Mouse (Mus musculus) cortical plate, adult 2 months (tissue): ENCODE data around the gene Lsm14b. TPM values are rescaled to one million over a fixed set of nuclear protein-coding genes. Genes with fewer than 3 reads are reported as not detected.

ENCODE experiments used
- H3K27ac ChIP-seq: fragments of 200-500 bp; 2 replicates; pipeline ENCODE4 v1.5.1; 2012; ENCODE audit warnings: low read length, control low read depth, inconsistent platforms; ENCODE audit not compliant: insufficient read depth
- H3K4me1 ChIP-seq: fragments of 200-500 bp; 2 replicates; pipeline ENCODE4 v1.6.1; 2011; ENCODE audit warnings: low read length; ENCODE audit not compliant: control insufficient read depth, insufficient read depth
- H3K4me3 ChIP-seq: fragments of 200-500 bp; 2 replicates; pipeline ENCODE4 v1.5.1; 2011; ENCODE audit warnings: mild to moderate bottlenecking, low read length, control low read depth; ENCODE audit not compliant: insufficient read depth
- CTCF ChIP-seq: fragments of 200-500 bp; IDR thresholded peaks from 2 replicates; pipeline ENCODE4 v1.5.1; 2011; ENCODE audit warnings: mild to moderate bottlenecking, control low read depth, low read length; ENCODE audit not compliant: insufficient read depth; ENCODE audit errors: extremely low read depth
- POLR2A ChIP-seq: fragments of 200-500 bp; IDR thresholded peaks from 2 replicates; pipeline ENCODE4 v1.6.1; 2011; ENCODE audit warnings: mild to moderate bottlenecking, low read length, control low read depth; ENCODE audit not compliant: insufficient read depth; ENCODE audit errors: extremely low read depth
- polyA plus RNA-seq: library from polyadenylated mRNA; depleted of rRNA; stranded (reverse); fragments of >200 nt; gene quantifications from 2 replicates; pipeline ENCODE4 v1.2.3, GENCODE M21; 2012

Lsm14b gene
- polyA plus RNA-seq, 1 experiment = 78.0 TPM

- Histone ChIP-seq H3K27ac (no peak overlapping the region), H3K4me1 (no peaks in the 10 kb centered on the region; the same call in 1 of the 2 replicates), H3K4me3 (no peak overlapping the region)
- TF ChIP-seq POLR2A = no peak
- TF ChIP-seq CTCF = peak; percentile 77
Measured at GRCm38 (mm10) chr2:180050986-180051385, 26.2 kb downstream of the Lsm14b start.

GRCm38 (mm10) chr2:180051986-180052733 is 27.4 kb downstream of the Lsm14b start:
- no peak overlapping the region for H3K27ac ChIP-seq
- no peaks in the 10 kb centered on the region for H3K4me1 ChIP-seq
- H3K4me3 ChIP-seq = no peak overlapping the region
- TF ChIP-seq CTCF (peak; percentile 39; the same call in 1 of the 2 replicates), POLR2A (no peak)

- no peak overlapping the region for H3K27ac ChIP-seq
- H3K4me1 ChIP-seq = no peaks in the 10 kb centered on the region
- no peak overlapping the region for H3K4me3 ChIP-seq
- no peak for TF ChIP-seq CTCF
- TF ChIP-seq POLR2A = no peak
Measured at GRCm38 (mm10) chr2:180053001-180053400, 28.2 kb downstream of the Lsm14b start.

- Histone ChIP-seq H3K27ac (no peak overlapping the region), H3K4me1 (no peaks in the 10 kb centered on the region), H3K4me3 (no peak overlapping the region)
- TF ChIP-seq POLR2A = no peak
- TF ChIP-seq CTCF = no peak
Measured at GRCm38 (mm10) chr2:180063338-180064131, 38.7 kb downstream of the Lsm14b start.

GRCm38 (mm10) chr2:180069770-180070480 is 45.1 kb downstream of the Lsm14b start:
- no peak overlapping the region for H3K27ac ChIP-seq
- TF ChIP-seq CTCF (no peak), POLR2A (no peak)
- peak overlapping the region; percentile 57 for H3K4me3 ChIP-seq
- peaks cover 3% of the 10 kb centered on the region; the same call in 1 of the 2 replicates for H3K4me1 ChIP-seq

GRCm38 (mm10) chr2:180070481-180071453 is 46.0 kb downstream of the Lsm14b start, which contains the start of gene Mtg2:
TSS of gene Mtg2 (plus strand) at chr2:180070588.
- peak; percentile 64; the same call in 1 of the 2 replicates for TF ChIP-seq POLR2A
- no peak for TF ChIP-seq CTCF
- H3K4me1 ChIP-seq = peaks cover 3% of the 10 kb centered on the region; the same call in 1 of the 2 replicates
- peak within 1 kb of the TSS; percentile 26; the same call in 1 of the 2 replicates for H3K27ac ChIP-seq
- H3K4me3 ChIP-seq = peak within 1 kb of the TSS; percentile 57

- TF ChIP-seq CTCF = no peak
- TF ChIP-seq POLR2A = no peak
- no peak overlapping the region; the same call in 1 of the 2 replicates for H3K4me3 ChIP-seq
- H3K4me1 ChIP-seq = peaks cover 3% of the 10 kb centered on the region; the same call in 1 of the 2 replicates
- no peak overlapping the region for H3K27ac ChIP-seq
Measured at GRCm38 (mm10) chr2:180071671-180072070, 46.9 kb downstream of the Lsm14b start.

GRCm38 (mm10) chr2:180072886-180073285 is 48.1 kb downstream of the Lsm14b start:
- Histone ChIP-seq H3K4me1 (peaks cover 3% of the 10 kb centered on the region; the same call in 1 of the 2 replicates), H3K4me3 (no peak overlapping the region), H3K27ac (no peak overlapping the region)
- TF ChIP-seq CTCF = no peak
- no peak for TF ChIP-seq POLR2A

- Histone ChIP-seq H3K4me1 (no peaks in the 10 kb centered on the region), H3K27ac (no peak overlapping the region), H3K4me3 (no peak overlapping the region)
- TF ChIP-seq CTCF (no peak), POLR2A (no peak)
Measured at GRCm38 (mm10) chr2:180077622-180078021, 52.8 kb downstream of the Lsm14b start.
